Mouse (Mus musculus) stomach, postnatal 0 days (tissue): ENCODE measurements around the gene Khk. TPM values are rescaled to one million over a fixed set of nuclear protein-coding genes. Genes with fewer than 3 reads are reported as not detected.

ENCODE experiments used
- ATAC-seq: fragments of 200-750 bp; cut with Nextera tagmentation; 2 replicates; pipeline ENCODE4 v1.8.0; 2017; ENCODE audit not compliant: low FRiP score, low TSS enrichment
- DNase-seq: peaks from one replicate; pipeline ENCODE4 v3.0.0-alpha.2; 2016; ENCODE audit warnings: low spot score
- H3K27ac ChIP-seq: fragments of 300-500 bp; sonication (generic); replicated peaks from 2 replicates; pipeline ENCODE4 v1.5.1; 2014; ENCODE audit warnings: mild to moderate bottlenecking, control low read depth
- H3K27me3 ChIP-seq: fragments of 300-500 bp; sonication (generic); 2 replicates; pipeline ENCODE4 v1.6.1; 2014; ENCODE audit warnings: low read length; ENCODE audit not compliant: control insufficient read depth, insufficient read depth
- H3K36me3 ChIP-seq: fragments of 300-500 bp; sonication (generic); 2 replicates; pipeline ENCODE4 v1.6.1; 2014; ENCODE audit warnings: low read length, mixed read lengths; ENCODE audit not compliant: control insufficient read depth, insufficient read depth
- H3K4me1 ChIP-seq: fragments of 300-500 bp; sonication (generic); replicated peaks from 2 replicates; pipeline ENCODE4 v1.6.1; 2014; ENCODE audit warnings: antibody characterized with exemption; ENCODE audit not compliant: control insufficient read depth, insufficient read depth
- H3K4me2 ChIP-seq: fragments of 300-500 bp; sonication (generic); replicated peaks from 2 replicates; pipeline ENCODE4 v1.6.1; 2014; ENCODE audit warnings: low read depth, mild to moderate bottlenecking, control low read depth, moderate library complexity
- H3K4me3 ChIP-seq: fragments of 300-500 bp; sonication (generic); 2 replicates; pipeline ENCODE4 v1.5.1; 2014; ENCODE audit warnings: low read depth, low read length, control low read depth
- H3K9ac ChIP-seq: fragments of 300-500 bp; sonication (generic); 2 replicates; pipeline ENCODE4 v1.6.1; 2014; ENCODE audit warnings: mild to moderate bottlenecking, low read length, control low read depth, mixed read lengths
- H3K9me3 ChIP-seq: fragments of 300-500 bp; sonication (generic); 2 replicates; pipeline ENCODE4 v1.6.1; 2016; ENCODE audit warnings: low read length; ENCODE audit not compliant: control insufficient read depth
- CTCF ChIP-seq: IDR thresholded peaks from 2 replicates; pipeline ENCODE4 v1.5.1; 2016; ENCODE audit warnings: antibody characterized with exemption, low read depth, mild to moderate bottlenecking, moderate library complexity
- EP300 ChIP-seq: optimal IDR thresholded peaks from 2 replicates; pipeline ENCODE3; 2016; ENCODE audit warnings: antibody characterized with exemption
- WGBS: fragments of 180-500 bp; shearing (Covaris S2); extraction: QIAGEN DNeasy Blood & Tissue Kit; methylation state at CpG from one replicate; pipeline ENCODE4 v1.1.7; 2014; 5-methylcytosine and 5-hydroxymethylcytosine counted together
- polyA plus RNA-seq: library from polyadenylated mRNA; unstranded; fragments of >200 nt; fragmentation: Nextera tagmentation; extraction: Ambion mirVana; gene quantifications from 2 replicates; pipeline ENCODE4 v1.2.1, GENCODE M21; 2015

The Khk gene
- polyA plus RNA-seq, 1 experiment from 2014 or later = 28.4 TPM

- H3K9me3 ChIP-seq = no peaks in the 10 kb centered on the region
- H3K36me3 ChIP-seq = peaks cover 4% of the 10 kb centered on the region
- no peak for ATAC-seq
- 0 out of 2 replicates have a peak overlapping the region, but pooled peaks have one; percentile 93 for H3K4me3 ChIP-seq
- TF ChIP-seq EP300 = no peak
- TF ChIP-seq CTCF = no peak
- H3K4me1 ChIP-seq = peaks cover 6% of the 10 kb centered on the region; the same call in 1 of the 2 replicates
- peak overlapping the region; percentile 89 for H3K4me2 ChIP-seq
- no peak for DNase-seq
- WGBS = 87% methylated on average over 2 of the region's 2 CpGs
- peak overlapping the region; percentile 78; the same call in 1 of the 2 replicates for H3K27ac ChIP-seq
- H3K9ac ChIP-seq = no peak overlapping the region
- H3K27me3 ChIP-seq = no peaks in the 10 kb centered on the region
These were observed 39.6 kb downstream of the Khk start for GRCm38 (mm10) chr5:30960814-30961213.

- no peaks in the 10 kb centered on the region for H3K27me3 ChIP-seq
- WGBS = 65% methylated on average over 10 of the region's 10 CpGs
- no peak overlapping the region for H3K4me2 ChIP-seq
- H3K27ac ChIP-seq = no peak overlapping the region
- no peak overlapping the region for H3K9ac ChIP-seq
- TF ChIP-seq CTCF = no peak
- ATAC-seq = no peak
- no peaks in the 10 kb centered on the region for H3K9me3 ChIP-seq
- peaks cover 6% of the 10 kb centered on the region; the same call in 1 of the 2 replicates for H3K4me1 ChIP-seq
- H3K4me3 ChIP-seq = no peak overlapping the region
- H3K36me3 ChIP-seq = peaks cover 4% of the 10 kb centered on the region
- no peak for DNase-seq
These were observed 40.6 kb downstream of the Khk start for GRCm38 (mm10) chr5:30961545-30962505.

GRCm38 (mm10) chr5:30963916-30964315 is 42.7 kb downstream of the Khk start:
- Histone ChIP-seq H3K9ac (no peak overlapping the region), H3K4me3 (no peak overlapping the region), H3K4me2 (no peak overlapping the region), H3K9me3 (no peaks in the 10 kb centered on the region), H3K27me3 (no peaks in the 10 kb centered on the region), H3K36me3 (no peaks in the 10 kb centered on the region), H3K27ac (no peak overlapping the region), H3K4me1 (no peaks in the 10 kb centered on the region)
- TF ChIP-seq CTCF (no peak), EP300 (no peak)
- 76% methylated on average over 3 of the region's 3 CpGs for WGBS
- no peak for ATAC-seq
- DNase-seq = no peak

GRCm38 (mm10) chr5:30966189-30966588 is 45.0 kb downstream of the Khk start:
- no peak overlapping the region for H3K4me3 ChIP-seq
- H3K27me3 ChIP-seq = no peaks in the 10 kb centered on the region
- no peak for TF ChIP-seq CTCF
- TF ChIP-seq EP300 = no peak
- no peaks in the 10 kb centered on the region for H3K4me1 ChIP-seq
- ATAC-seq (no peak), DNase-seq (no peak)
- H3K9ac ChIP-seq = no peak overlapping the region
- WGBS = 75% methylated on average over 4 of the region's 4 CpGs
- H3K27ac ChIP-seq = no peak overlapping the region
- no peaks in the 10 kb centered on the region for H3K9me3 ChIP-seq
- H3K4me2 ChIP-seq = no peak overlapping the region
- H3K36me3 ChIP-seq = no peaks in the 10 kb centered on the region

- TF ChIP-seq CTCF = no peak
- TF ChIP-seq EP300 = no peak
- DNase-seq = peak; percentile 50
- Histone ChIP-seq H3K4me3 (no peak within 1 kb of the TSS), H3K9me3 (no peaks in the 10 kb centered on the region), H3K27me3 (no peaks in the 10 kb centered on the region), H3K36me3 (no peaks in the 10 kb centered on the region), H3K4me2 (no peak within 1 kb of the TSS), H3K9ac (no peak within 1 kb of the TSS), H3K4me1 (no peaks in the 10 kb centered on the region), H3K27ac (0 out of 2 replicates have a peak within 1 kb of the TSS, but pooled peaks have one; percentile 35)
- 51% methylated on average over 8 of the region's 8 CpGs for WGBS
- ATAC-seq = peak; percentile 25; the same call in 1 of the 2 replicates
These were observed 47.2 kb downstream of the Khk start, which contains the start of gene Tcf23 for GRCm38 (mm10) chr5:30968416-30968815. TSS of gene Tcf23 (plus strand) at chr5:30968662.

GRCm38 (mm10) chr5:30969440-30969839 is 48.2 kb downstream of the Khk start:
- H3K4me1 ChIP-seq = no peaks in the 10 kb centered on the region
- H3K27ac ChIP-seq = 0 out of 2 replicates have a peak overlapping the region, but pooled peaks have one; percentile 35
- H3K9me3 ChIP-seq = no peaks in the 10 kb centered on the region
- H3K9ac ChIP-seq = no peak overlapping the region
- H3K4me3 ChIP-seq = no peak overlapping the region
- 45% methylated on average over 2 of the region's 2 CpGs for WGBS
- DNase-seq = peak; percentile 47
- TF ChIP-seq CTCF (no peak), EP300 (no peak)
- peak; percentile 89 for ATAC-seq
- no peaks in the 10 kb centered on the region for H3K27me3 ChIP-seq
- H3K4me2 ChIP-seq = no peak overlapping the region
- no peaks in the 10 kb centered on the region for H3K36me3 ChIP-seq
